Mouse (Mus musculus) bone marrow macrophage, adult 2 months (primary cell): ENCODE measurements at regions not wholly inside any gene's neighbourhood (a gene's known extent, or its start where the extent isn't known, plus 50 kb on each side); places are given as distances from the start of the nearest gene placed in this dataset.

Source experiments
- H3K27ac ChIP-seq: 2 replicates; pipeline ENCODE4 v1.5.1; 2012; ENCODE audit warnings: low read depth, low read length; ENCODE audit not compliant: insufficient read depth
- H3K4me1 ChIP-seq: 2 replicates; pipeline ENCODE4 v1.6.1; 2012; ENCODE audit warnings: low read length; ENCODE audit not compliant: control insufficient read depth, insufficient read depth
- H3K4me3 ChIP-seq: 2 replicates; pipeline ENCODE4 v1.5.1; 2012; ENCODE audit warnings: mild to moderate bottlenecking, low read length, moderate library complexity; ENCODE audit not compliant: insufficient read depth
- CTCF ChIP-seq: IDR thresholded peaks from 2 replicates; pipeline ENCODE4 v1.5.1; 2012; ENCODE audit warnings: low read depth, mild to moderate bottlenecking, low read length, moderate library complexity
- POLR2A ChIP-seq: IDR thresholded peaks from 2 replicates; pipeline ENCODE4 v1.6.1; 2012; ENCODE audit warnings: mild to moderate bottlenecking, low read depth, low read length, borderline replicate concordance

GRCm38 (mm10) chrX:11525326-11525725 is 197.7 kb downstream of the H2al1j start:
- no peaks in the 10 kb centered on the region for H3K4me1 ChIP-seq
- no peak for TF ChIP-seq CTCF
- TF ChIP-seq POLR2A, result no peak
- H3K4me3 ChIP-seq, result no peak overlapping the region
- H3K27ac ChIP-seq, result no peak overlapping the region

GRCm38 (mm10) chrX:11528589-11528988 is 201.0 kb downstream of the H2al1j start:
- no peak overlapping the region for H3K4me3 ChIP-seq
- no peaks in the 10 kb centered on the region for H3K4me1 ChIP-seq
- TF ChIP-seq CTCF (no peak), POLR2A (no peak)
- H3K27ac ChIP-seq, result no peak overlapping the region

- no peak for TF ChIP-seq POLR2A
- no peak for TF ChIP-seq CTCF
- no peak overlapping the region for H3K27ac ChIP-seq
- H3K4me1 ChIP-seq, result no peaks in the 10 kb centered on the region
These were observed 201.6 kb downstream of the H2al1j start for GRCm38 (mm10) chrX:11529221-11529620.

GRCm38 (mm10) chrX:11532817-11533216 is 205.2 kb downstream of the H2al1j start:
- Histone ChIP-seq H3K27ac (no peak overlapping the region), H3K4me1 (no peaks in the 10 kb centered on the region), H3K4me3 (no peak overlapping the region)
- no peak for TF ChIP-seq CTCF
- TF ChIP-seq POLR2A, result no peak

More at GRCm38 (mm10) chrX:11529221-11529620, 201.6 kb downstream of the H2al1j start:
- no peak overlapping the region for H3K4me3 ChIP-seq

GRCm38 (mm10) chrX:11533871-11534270 is 206.2 kb downstream of the H2al1j start:
- no peak overlapping the region for H3K4me3 ChIP-seq
- H3K27ac ChIP-seq, result no peak overlapping the region
- TF ChIP-seq CTCF (no peak), POLR2A (no peak)
- H3K4me1 ChIP-seq, result no peaks in the 10 kb centered on the region

GRCm38 (mm10) chrX:11541011-11541410 is 213.4 kb downstream of the H2al1j start:
- Histone ChIP-seq H3K4me1 (no peaks in the 10 kb centered on the region), H3K4me3 (no peak overlapping the region), H3K27ac (no peak overlapping the region)
- no peak for TF ChIP-seq POLR2A
- no peak for TF ChIP-seq CTCF

- Histone ChIP-seq H3K4me3 (no peak overlapping the region), H3K4me1 (no peaks in the 10 kb centered on the region), H3K27ac (no peak overlapping the region)
- no peak for TF ChIP-seq CTCF
- no peak for TF ChIP-seq POLR2A
These were observed 222.7 kb downstream of the H2al1j start for GRCm38 (mm10) chrX:11550164-11550851.

GRCm38 (mm10) chrX:11552177-11552576 is 224.6 kb downstream of the H2al1j start:
- H3K4me3 ChIP-seq, result no peak overlapping the region
- no peak overlapping the region for H3K27ac ChIP-seq
- no peaks in the 10 kb centered on the region for H3K4me1 ChIP-seq
- TF ChIP-seq POLR2A (no peak), CTCF (no peak)

- no peak for TF ChIP-seq POLR2A
- no peak for TF ChIP-seq CTCF
- H3K4me1 ChIP-seq, result no peaks in the 10 kb centered on the region
- H3K27ac ChIP-seq, result no peak overlapping the region
- H3K4me3 ChIP-seq, result no peak overlapping the region
These were observed 227.5 kb downstream of the H2al1j start for GRCm38 (mm10) chrX:11555035-11555570.

GRCm38 (mm10) chrX:11558260-11558659 is 230.6 kb downstream of the H2al1j start:
- no peak overlapping the region for H3K27ac ChIP-seq
- no peak overlapping the region for H3K4me3 ChIP-seq
- no peaks in the 10 kb centered on the region for H3K4me1 ChIP-seq
- TF ChIP-seq POLR2A (no peak), CTCF (no peak)
